Comparison of ENCODE assay signal across 15 mouse cellular contexts in the genomic region with DNA sequence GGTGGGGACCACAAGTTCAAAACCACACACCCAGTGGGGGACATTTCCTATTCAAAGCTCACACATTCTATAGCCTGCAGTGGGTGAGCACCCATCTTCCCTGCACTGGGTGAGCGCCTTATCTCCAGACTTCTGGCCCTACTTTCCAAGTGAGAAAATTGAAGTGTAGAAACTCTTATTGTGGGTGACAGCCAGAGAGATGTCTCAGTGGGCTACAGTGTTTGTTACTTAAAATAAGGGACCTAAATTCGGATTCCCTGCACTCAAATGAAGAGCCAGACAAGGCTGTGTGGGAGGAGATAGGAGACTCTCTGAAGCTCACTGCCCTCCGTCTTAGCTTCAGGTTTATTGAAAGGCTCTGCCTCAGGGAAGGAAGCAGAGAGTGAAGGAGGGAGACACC.
DNase-seq lines count a peak whose midpoint lies in the region; ATAC-seq and TF ChIP-seq lines count a peak whose summit lies in the region.
"Had no signal": no experiment of that assay in that cellular context is flagged by ENCODE, and none has a peak within 500 bp of the region (broad histone marks: within the 10 kb centered on the region; RNA-seq: fewer than 3 reads in every experiment).

No protein-coding gene starts in this region.

- no peaks in the 10 kb centered on the region for H3K9me3 ChIP-seq in midbrain, embryonic 10.5 days (replicated peaks)
- H3K9me3 ChIP-seq in midbrain, postnatal 0 days (ENCODE audit: low read length) = no peaks in the 10 kb centered on the region
- H3K9me3 ChIP-seq: embryonic facial prominence, embryonic 13.5 days; forebrain, embryonic 13.5 days; heart, embryonic 12.5 days; hindbrain, embryonic 10.5 days had no signal

- no peak overlapping the region for H3K9ac ChIP-seq in midbrain, postnatal 0 days (replicated peaks; ENCODE audit: low read length, poor library complexity, severe bottlenecking)
- H3K9ac ChIP-seq: embryonic facial prominence, embryonic 13.5 days; forebrain, embryonic 13.5 days; heart, embryonic 12.5 days; hindbrain, embryonic 14.5 days had no signal

- H3K27ac ChIP-seq in midbrain, embryonic 10.5 days (replicated peaks) = 0 out of 2 replicates have a peak overlapping the region, but pooled peaks have one; percentile 46
- no peak overlapping the region for H3K27ac ChIP-seq in midbrain, postnatal 0 days (ENCODE audit: low read depth, low read length)
- 0 out of 2 replicates have a peak overlapping the region, but pooled peaks have one; percentile 0 for H3K27ac ChIP-seq in olfactory bulb, adult 2 months (ENCODE audit: insufficient read depth, low read depth, low read length)
- H3K27ac ChIP-seq: embryonic facial prominence, embryonic 13.5 days; forebrain, embryonic 13.5 days; gastrocnemius, adult 2 months; hindbrain, embryonic 14.5 days had no signal

- no peak overlapping the region for H3K4me3 ChIP-seq in midbrain, embryonic 10.5 days
- H3K4me3 ChIP-seq in midbrain, postnatal 0 days (ENCODE audit: low read depth, low read length) = no peak overlapping the region
- no peak overlapping the region for H3K4me3 ChIP-seq in olfactory bulb, adult 2 months (ENCODE audit: insufficient read depth, low read depth, low read length)
- H3K4me3 ChIP-seq: embryonic facial prominence, embryonic 13.5 days; forebrain, embryonic 13.5 days; gastrocnemius, adult 2 months; heart, embryonic 12.5 days; hindbrain, embryonic 10.5 days had no signal

- no peak overlapping the region for H3K4me2 ChIP-seq in midbrain, postnatal 0 days (ENCODE audit: low read depth, low read length, poor library complexity, severe bottlenecking)
- H3K4me2 ChIP-seq: embryonic facial prominence, embryonic 13.5 days; forebrain, embryonic 13.5 days; heart, embryonic 12.5 days; hindbrain, embryonic 14.5 days had no signal

- ATAC-seq in frontal cortex, adult (ENCODE audit: low TSS enrichment) = peak; percentile 84
- ATAC-seq in midbrain, postnatal 0 days (ENCODE audit: low FRiP score) = no peak
- ATAC-seq: forebrain, embryonic 13.5 days had no signal

- no peak for DNase-seq in frontal cortex, postnatal 25 days (ENCODE audit: low spot score in 2 of 2)
- DNase-seq in midbrain, embryonic 10.5 days (ENCODE audit: low spot score) = no peak
- no peak for DNase-seq in midbrain, postnatal 0 days (ENCODE audit: low spot score)
- peak; percentile 89 for DNase-seq in brain, adult 2 months (ENCODE audit: low read depth, low spot score)
- DNase-seq in urinary bladder, adult 18-20 months (ENCODE audit: low spot score in 2 of 2) = no peak
- DNase-seq: adrenal gland, postnatal 10 days; gastrocnemius, adult 2 months; gastrocnemius, postnatal 25 days had no signal

- no peaks in the 10 kb centered on the region for H3K27me3 ChIP-seq in midbrain, embryonic 10.5 days (ENCODE audit: low read depth, poor library complexity, severe bottlenecking)
- H3K27me3 ChIP-seq in midbrain, postnatal 0 days (ENCODE audit: insufficient read depth, low read length) = no peaks in the 10 kb centered on the region
- H3K27me3 ChIP-seq: embryonic facial prominence, embryonic 13.5 days; forebrain, embryonic 13.5 days; heart, embryonic 12.5 days had no signal

- H3K4me1 ChIP-seq in midbrain, embryonic 10.5 days = peaks cover 43% of the 10 kb centered on the region
- H3K4me1 ChIP-seq in midbrain, postnatal 0 days (ENCODE audit: insufficient read depth, low read length) = peaks cover 3% of the 10 kb centered on the region
- H3K4me1 ChIP-seq in olfactory bulb, adult 2 months (ENCODE audit: control insufficient read depth, insufficient read depth, low read length) = peaks cover 35% of the 10 kb centered on the region

- TF ChIP-seq POLR2A in olfactory bulb, adult 2 months (IDR thresholded peaks at IDR 0.05; ENCODE audit: insufficient read depth, low read depth, low read length) = no peak

- 81% methylated on average over 3 of the region's 3 CpGs for WGBS in midbrain, embryonic 10.5 days
- 94% methylated on average over 3 of the region's 3 CpGs for WGBS in midbrain, postnatal 0 days
- WGBS in olfactory bulb, adult 2 months = 52% methylated on average over 3 of the region's 3 CpGs

- TF ChIP-seq CTCF in midbrain, postnatal 0 days (IDR thresholded peaks at IDR 0.05) = no peak
- no peak for TF ChIP-seq CTCF in olfactory bulb, adult 2 months (IDR thresholded peaks at IDR 0.05; ENCODE audit: insufficient read depth, low read depth, low read length)

- no peaks in the 10 kb centered on the region for H3K36me3 ChIP-seq in midbrain, embryonic 10.5 days
- no peaks in the 10 kb centered on the region for H3K36me3 ChIP-seq in midbrain, postnatal 0 days (ENCODE audit: insufficient read depth, low read length)
- H3K36me3 ChIP-seq: embryonic facial prominence, embryonic 13.5 days; heart, embryonic 12.5 days; hindbrain, embryonic 10.5 days had no signal
